Mouse (Mus musculus) ovary, postnatal 14 days (tissue): Measurements from ENCODE around the gene Lrp4.
A peak's percentile ranks its signal among the peaks of the same experiment; 100 is the strongest.

Experiments used
- DNase-seq: peaks from one replicate; pipeline ENCODE4 v3.0.0; 2022; ENCODE audit warnings: low spot score

Lrp4 gene

GRCm38 (mm10) chr2:91453231-91454075 lies 3.9 kb upstream of the Lrp4 start:
- no peak for DNase-seq

- no peak for DNase-seq
Measured at GRCm38 (mm10) chr2:91454434-91454833, 2.9 kb upstream of the Lrp4 start.

- DNase-seq = no peak
Measured at GRCm38 (mm10) chr2:91455826-91456225, 1.5 kb upstream of the Lrp4 start.

GRCm38 (mm10) chr2:91456491-91457100 lies 715 bp upstream of the Lrp4 start:
- DNase-seq = no peak

GRCm38 (mm10) chr2:91457656-91458251 lies 443 bp downstream of the Lrp4 start:
- peak; percentile 23 for DNase-seq

GRCm38 (mm10) chr2:91458252-91458672 lies 951 bp downstream of the Lrp4 start:
- DNase-seq = peak; percentile 44

GRCm38 (mm10) chr2:91458673-91459391 lies 1.5 kb downstream of the Lrp4 start:
- DNase-seq = peak; percentile 33

- no peak for DNase-seq
Measured at GRCm38 (mm10) chr2:91460076-91460475, 2.8 kb downstream of the Lrp4 start.

GRCm38 (mm10) chr2:91460771-91461170 lies 3.5 kb downstream of the Lrp4 start:
- no peak for DNase-seq

GRCm38 (mm10) chr2:91461341-91461740 lies 4.0 kb downstream of the Lrp4 start:
- no peak for DNase-seq

- DNase-seq = no peak
Measured at GRCm38 (mm10) chr2:91462196-91462595, 4.9 kb downstream of the Lrp4 start.

GRCm38 (mm10) chr2:91462681-91463080 lies 5.4 kb downstream of the Lrp4 start:
- DNase-seq = no peak

GRCm38 (mm10) chr2:91465934-91466333 lies 8.6 kb downstream of the Lrp4 start:
- no peak for DNase-seq

GRCm38 (mm10) chr2:91467613-91468012 lies 10.3 kb downstream of the Lrp4 start:
- DNase-seq = no peak

GRCm38 (mm10) chr2:91470055-91470647 lies 12.8 kb downstream of the Lrp4 start:
- DNase-seq = no peak

GRCm38 (mm10) chr2:91474358-91474757 lies 17.0 kb downstream of the Lrp4 start:
- DNase-seq = no peak

GRCm38 (mm10) chr2:91475791-91476190 lies 18.5 kb downstream of the Lrp4 start:
- no peak for DNase-seq

GRCm38 (mm10) chr2:91476251-91476661 lies 18.9 kb downstream of the Lrp4 start:
- peak; percentile 30 for DNase-seq

- no peak for DNase-seq
Measured at GRCm38 (mm10) chr2:91476841-91477240, 19.5 kb downstream of the Lrp4 start.

- DNase-seq = no peak
Measured at GRCm38 (mm10) chr2:91480399-91480801, 23.1 kb downstream of the Lrp4 start.

- DNase-seq = peak; percentile 58
Measured at GRCm38 (mm10) chr2:91480805-91481514, 23.6 kb downstream of the Lrp4 start.
